Mouse (Mus musculus): ENCODE data around the gene Raly.
A peak's percentile ranks its signal among the peaks of the same experiment; 100 is the strongest.

GRCm38 (mm10) chr2:154748383-154748782, 42.5 kb upstream of the Raly start:
- TF ChIP-seq CTCF (IDR thresholded peaks at IDR 0.05; ENCODE audit: control insufficient read depth, insufficient read depth, low read length) (peak; percentile 42; the same call in 1 of the 2 replicates), POLR2A (IDR thresholded peaks at IDR 0.05; ENCODE audit: borderline replicate concordance, control insufficient read depth, low read depth, low read length) (no peak)

All from bone marrow, adult 2 months (tissue).